Mouse (Mus musculus) spleen, embryonic (tissue): ENCODE measurements around the gene Pde12.
"Not testable (repeated sequence)": the region's sequence is repeated elsewhere in the genome, so short reads cannot be mapped to it uniquely, and the experiment has no call there.

Experiments used
- CTCF ChIA-PET: fragments of 350-600 bp; sonication (Branson Sonifier 250); formaldehyde crosslinking; loops from one replicate; lab custom pipeline; 2022; lab: Charles Lee

Pde12 gene

DNA sequence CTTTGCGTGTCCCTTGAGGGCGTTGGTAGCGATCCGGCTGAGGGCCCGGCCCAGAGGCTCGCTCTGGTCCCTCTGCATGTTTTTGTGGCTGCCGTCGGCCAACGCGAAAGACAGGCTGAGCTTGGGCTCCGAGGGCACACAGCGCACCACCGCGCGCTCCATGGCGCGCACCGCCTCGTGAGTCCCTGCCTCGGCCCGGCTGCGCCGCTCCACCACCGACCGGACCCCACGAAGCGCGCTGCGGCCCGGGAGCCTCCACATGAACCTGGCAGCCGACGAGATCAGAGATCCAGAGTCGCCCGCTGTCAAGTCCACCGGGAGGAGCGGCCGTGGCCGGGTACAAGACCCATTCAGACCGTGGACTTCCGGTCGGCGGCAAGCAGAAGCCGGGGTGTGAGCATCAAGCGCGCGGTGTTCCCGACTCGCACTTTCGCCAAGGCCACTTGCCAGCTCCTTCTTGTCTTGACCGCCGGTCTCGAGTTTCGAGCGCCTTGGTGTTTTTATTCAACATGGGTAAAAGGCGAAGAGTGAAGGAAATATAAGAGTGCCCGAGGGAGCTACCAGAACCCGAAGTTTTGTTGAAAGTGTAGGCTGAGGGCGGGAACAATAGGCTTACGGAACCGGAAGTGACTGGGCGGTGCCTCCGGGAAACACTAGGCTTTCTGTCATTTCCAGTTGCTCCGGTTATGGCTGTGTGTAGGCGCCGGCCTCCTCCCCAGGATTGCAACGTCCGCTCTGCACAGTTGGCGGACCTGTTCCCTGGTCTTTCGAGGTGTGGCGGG is at the start of gene Pde12:
Gene Pde12, minus strand, starts transcription at position 592 of the 782 bp plus-strand sequence.
- CTCF ChIA-PET = interaction anchor here (0.6 to 2.3 kb wide), 2 partner anchors 25 to 29 kb away, joined by 6 to 7 read pairs; no protein-coding TSS in a partner anchor

DNA sequence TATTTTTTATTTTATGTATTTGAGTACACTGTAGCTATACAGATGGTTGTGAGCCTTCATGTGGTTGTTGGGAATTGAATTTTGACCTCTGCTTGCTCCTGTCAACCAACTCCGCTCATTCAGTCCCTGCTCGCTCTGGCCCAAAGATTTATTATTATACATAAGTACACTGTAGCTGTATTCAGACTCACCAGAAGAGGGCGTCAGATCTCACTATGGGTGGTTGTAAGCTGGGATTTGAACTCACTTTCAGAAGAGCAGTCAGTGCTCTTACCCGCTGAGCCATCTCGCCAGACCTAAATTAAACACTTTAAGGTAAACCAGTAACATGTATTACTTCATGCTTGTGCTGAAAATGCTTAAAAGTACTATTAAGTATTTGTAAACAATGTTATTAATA is 35.6 kb upstream of the Pde12 start:
- CTCF ChIA-PET = not testable (repeated sequence)

DNA sequence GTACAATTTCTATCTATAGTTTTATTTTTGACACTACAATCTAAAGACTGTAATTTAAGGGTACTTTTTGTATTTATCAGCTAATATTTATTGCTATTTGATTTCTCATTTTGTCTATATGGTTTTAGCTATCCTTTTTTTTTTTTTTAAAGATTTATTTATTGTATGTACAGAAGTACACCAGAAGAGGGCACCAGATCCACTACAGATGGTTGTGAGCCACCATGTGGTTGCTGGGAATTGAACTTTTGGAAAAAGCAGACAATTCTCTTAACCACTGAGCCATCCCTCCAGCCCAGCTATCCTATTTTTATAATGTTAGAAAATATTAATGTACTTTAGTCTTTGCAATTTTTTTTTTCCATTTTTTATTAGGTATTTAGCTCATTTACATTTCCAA is 28.2 kb upstream of the Pde12 start:
- CTCF ChIA-PET = interaction anchor here (0.6 kb wide), 1 partner anchor 380 kb away, joined by 4 read pairs; no protein-coding TSS in a partner anchor

DNA sequence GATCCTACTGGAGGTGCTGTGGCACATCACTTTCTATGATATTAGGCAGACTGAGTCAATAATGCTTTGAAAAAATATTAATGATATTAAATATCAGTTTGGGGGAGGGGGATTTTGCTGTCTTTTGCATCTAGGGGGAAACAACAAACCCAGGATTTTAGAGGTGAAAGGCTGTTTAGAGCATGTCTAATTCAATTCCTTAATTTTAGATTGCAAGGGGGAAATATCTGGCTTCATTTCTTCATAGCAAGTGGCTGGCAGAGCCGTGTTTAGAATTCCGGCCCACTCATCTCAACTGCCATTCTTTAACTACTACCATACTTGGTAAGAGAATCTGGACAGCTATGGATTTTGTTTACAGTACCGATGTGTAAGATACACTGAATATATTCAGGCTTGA is 23.3 kb upstream of the Pde12 start, which contains the start of gene Dnah12:
Gene Dnah12, plus strand, starts transcription at position 301 of the 400 bp plus-strand sequence.
- CTCF ChIA-PET = interaction anchor here (0.6 kb wide), 1 partner anchor 66 kb away, joined by 5 read pairs; no protein-coding TSS in a partner anchor

GRCm38 (mm10) chr14:26691363-26691762 is 21.7 kb upstream of the Pde12 start:
- CTCF ChIA-PET = no interaction called here

- CTCF ChIA-PET = no interaction called here
Observed at GRCm38 (mm10) chr14:26690727-26691126, 21.0 kb upstream of the Pde12 start.

DNA sequence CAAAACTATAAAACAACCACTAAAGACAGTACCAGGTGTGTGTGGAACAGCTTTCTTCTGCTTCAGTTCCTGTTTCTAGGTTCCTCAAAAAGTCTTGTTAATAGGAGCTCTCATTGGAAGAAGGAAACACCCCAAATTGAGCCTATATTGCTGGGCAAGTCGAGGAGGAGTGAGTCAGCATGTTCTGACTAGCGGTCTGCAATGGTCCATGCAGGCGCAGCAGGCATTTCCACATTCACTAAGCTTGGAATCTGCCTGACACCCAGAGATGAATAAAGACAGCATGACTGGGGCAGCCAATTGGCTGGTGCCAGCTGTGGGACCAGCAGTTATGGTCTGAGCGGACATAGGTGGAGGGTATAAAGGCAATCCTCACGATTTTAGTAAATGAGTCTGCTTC is 6.1 kb upstream of the Pde12 start:
- CTCF ChIA-PET = no interaction called here

DNA sequence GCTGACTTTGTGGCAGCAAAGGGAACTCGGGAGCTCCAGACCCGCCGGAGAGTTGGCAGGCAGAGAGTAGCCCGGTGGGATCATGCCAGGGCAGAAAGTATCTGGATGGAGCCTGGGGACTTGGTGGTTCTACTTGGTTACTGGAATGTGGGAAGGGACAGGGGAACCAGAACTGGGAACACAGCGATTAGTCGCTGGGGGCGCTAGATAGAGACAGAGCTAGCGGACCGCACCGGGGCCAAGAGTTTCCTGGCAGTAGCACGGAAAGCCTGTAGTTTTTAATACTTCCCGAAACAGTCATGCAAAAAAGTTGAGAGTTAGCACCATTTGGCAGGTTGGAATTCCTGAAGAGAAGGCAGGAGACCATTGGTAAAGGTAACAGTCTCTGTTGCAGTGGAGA is 5.7 kb upstream of the Pde12 start:
- CTCF ChIA-PET = no interaction called here

DNA sequence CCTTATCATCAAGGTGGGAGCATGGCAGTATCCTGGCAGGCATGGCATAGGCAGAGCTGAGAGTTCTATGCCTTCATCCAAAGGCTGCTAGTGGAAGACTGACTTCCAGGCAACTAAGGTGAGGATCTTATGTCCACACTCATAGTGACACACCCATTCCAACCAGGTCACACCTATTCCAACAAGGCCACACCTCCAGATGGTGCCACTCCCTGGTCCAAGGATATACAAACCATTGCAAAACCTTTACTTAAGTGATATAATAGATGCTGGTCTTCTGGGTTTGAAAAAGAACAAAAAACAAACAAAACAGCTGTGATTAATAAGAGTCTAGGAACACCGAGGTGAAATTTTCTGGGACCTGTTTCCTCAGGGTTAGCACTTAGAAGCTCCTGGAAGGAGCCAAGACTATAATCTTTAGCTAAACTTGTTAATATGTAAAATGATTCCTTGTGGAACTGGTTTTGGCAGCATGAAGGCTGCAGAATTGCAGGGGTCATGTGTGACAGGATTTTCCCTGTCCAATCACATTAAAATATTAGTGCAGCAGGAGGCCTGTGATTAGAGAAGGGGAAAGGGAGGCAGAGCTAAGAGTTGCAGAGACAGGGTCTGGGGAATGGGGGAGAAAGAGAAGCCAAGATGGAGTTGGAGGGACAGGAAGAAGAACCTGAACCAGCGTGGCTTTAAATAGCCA is 4.9 kb upstream of the Pde12 start:
- CTCF ChIA-PET = not testable (repeated sequence)

GRCm38 (mm10) chr14:26671870-26672615 is 2.4 kb upstream of the Pde12 start:
- CTCF ChIA-PET = not testable (repeated sequence)

GRCm38 (mm10) chr14:26670964-26671363 is 1.3 kb upstream of the Pde12 start:
- CTCF ChIA-PET = no interaction called here

DNA sequence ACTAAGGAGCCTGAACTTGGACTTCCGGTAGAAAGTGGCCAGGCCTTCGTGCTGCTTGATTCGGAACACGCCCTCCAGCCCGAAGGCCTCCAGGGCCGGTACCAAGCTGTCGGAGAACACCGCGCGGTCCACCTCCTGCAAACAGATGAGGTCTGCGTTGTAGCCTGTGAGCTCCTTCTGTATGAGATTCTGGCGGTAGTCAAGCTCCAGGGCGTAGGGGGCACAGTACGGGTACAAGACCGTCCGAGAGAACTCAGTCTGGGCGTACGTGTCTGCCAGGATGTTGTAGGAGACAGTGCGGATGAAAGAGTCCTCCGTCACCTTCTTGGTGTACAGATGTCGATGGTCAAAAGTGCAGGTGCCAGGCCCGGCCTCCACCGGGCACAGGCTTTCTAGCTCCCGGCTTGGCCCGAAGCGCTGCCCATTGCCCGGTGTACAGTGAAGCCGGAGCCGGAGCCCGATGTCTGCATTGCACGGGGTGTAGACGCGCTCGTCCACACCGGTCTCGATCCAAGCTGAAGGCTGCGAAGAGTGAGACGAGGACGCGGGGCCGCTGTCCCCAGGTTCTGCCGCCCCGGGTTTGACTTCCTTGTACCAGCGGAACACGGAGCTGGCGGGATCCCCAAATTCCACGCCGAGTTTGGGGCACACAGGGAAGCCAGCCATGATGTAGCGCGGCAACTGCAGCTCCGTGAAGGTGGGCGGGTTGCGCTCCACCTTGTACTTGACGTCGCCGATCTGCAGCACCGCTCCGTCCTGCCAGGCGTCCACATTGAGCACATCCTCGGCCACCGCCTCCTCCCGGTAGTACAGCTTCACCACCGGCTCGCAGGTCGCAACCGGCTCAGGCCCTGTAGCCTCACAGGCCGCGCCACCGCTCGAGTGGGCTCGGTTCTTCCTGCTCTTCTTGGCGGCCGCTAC is 1.1 kb downstream of the Pde12 start:
- CTCF ChIA-PET = interaction anchor here (0.6 to 2.3 kb wide), 5 partner anchors 11 to 298 kb away, joined by 3 to 7 read pairs (median 5); no protein-coding TSS in a partner anchor

GRCm38 (mm10) chr14:26667991-26668370 is 1.7 kb downstream of the Pde12 start:
- CTCF ChIA-PET = interaction anchor here (1.0 kb wide), 1 partner anchor 14 kb away, joined by 4 read pairs; no protein-coding TSS in a partner anchor

GRCm38 (mm10) chr14:26663851-26664250 is 5.8 kb downstream of the Pde12 start:
- CTCF ChIA-PET = no interaction called here

GRCm38 (mm10) chr14:26662488-26662887 is 7.2 kb downstream of the Pde12 start:
- CTCF ChIA-PET = no interaction called here

DNA sequence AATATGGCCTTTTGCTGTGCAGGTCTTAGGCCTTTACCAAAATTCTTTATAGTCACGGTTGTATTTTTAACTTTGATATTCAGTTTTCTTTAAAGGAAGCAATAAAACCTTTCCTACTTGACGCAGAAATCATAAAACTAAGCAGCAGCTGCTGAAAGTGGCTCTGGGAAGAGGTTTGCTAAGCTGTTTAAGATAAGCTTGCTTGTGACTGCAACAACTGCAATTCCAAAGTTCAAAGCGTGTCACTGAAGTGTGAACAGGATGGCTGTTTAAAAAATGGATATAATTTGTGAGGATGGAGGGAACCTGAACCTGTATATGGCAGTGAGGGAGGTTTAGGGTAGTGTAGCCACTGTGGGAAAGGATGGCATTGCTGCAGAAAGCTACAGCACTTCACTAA is 7.7 kb downstream of the Pde12 start:
- CTCF ChIA-PET = no interaction called here

DNA sequence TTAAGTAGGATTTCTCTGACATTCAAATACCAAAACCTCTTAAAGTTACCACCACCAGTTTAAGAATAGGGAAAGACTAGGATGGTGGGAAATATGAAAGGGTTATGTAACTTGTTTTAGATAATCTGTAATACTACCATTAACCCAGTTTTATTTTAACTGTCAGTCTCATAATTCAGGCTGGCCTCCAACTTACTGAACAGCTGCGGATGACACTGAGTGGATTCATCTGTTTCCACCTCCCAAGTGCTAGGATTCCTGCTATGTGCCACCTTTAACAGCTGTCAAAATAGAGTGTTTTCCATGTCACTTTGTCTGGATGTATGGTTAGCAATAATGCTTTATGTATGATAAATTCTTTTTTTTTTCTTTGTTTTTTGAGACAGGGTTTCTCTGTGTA is 9.4 kb downstream of the Pde12 start:
- CTCF ChIA-PET = interaction anchor here (0.6 kb wide), 2 partner anchors 16 to 851 kb away, joined by 3 to 7 read pairs; no protein-coding TSS in a partner anchor

- CTCF ChIA-PET = no interaction called here
Observed at GRCm38 (mm10) chr14:26658178-26658577, 11.5 kb downstream of the Pde12 start.

- CTCF ChIA-PET = interaction anchor here (0.9 kb wide), 1 partner anchor 12 kb away, joined by 3 read pairs; no protein-coding TSS in a partner anchor
Observed at GRCm38 (mm10) chr14:26651901-26652300, 17.8 kb downstream of the Pde12 start.

DNA sequence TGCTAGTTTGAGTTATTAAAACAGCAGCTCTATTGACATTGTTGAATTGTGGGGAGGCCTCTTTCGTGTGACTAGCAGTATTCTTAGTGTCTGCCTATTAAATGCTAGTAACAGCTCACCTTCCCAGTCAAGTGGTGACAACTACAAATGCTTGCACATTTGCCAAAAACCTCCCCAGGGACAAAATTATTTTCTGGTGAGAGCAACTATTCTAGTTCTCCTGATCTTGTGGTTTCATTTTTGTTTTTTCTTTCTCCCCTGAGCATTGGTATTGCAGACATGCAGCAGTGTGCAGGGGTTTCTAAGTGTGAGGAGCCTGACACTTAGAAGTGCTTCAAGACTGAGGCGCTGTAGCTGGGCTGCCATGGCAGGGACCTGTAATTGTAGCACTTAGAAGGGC is 21.9 kb downstream of the Pde12 start:
- CTCF ChIA-PET = interaction anchor here (0.7 kb wide), 1 partner anchor 66 kb away, joined by 3 read pairs; no protein-coding TSS in a partner anchor
